Mouse (Mus musculus): Measurements from ENCODE around the gene Dis3l.

The Dis3l gene

GRCm38 (mm10) chr9:64261023-64261422 is 80.1 kb downstream of the Dis3l start:
- no peak for DNase-seq (ENCODE audit: low spot score in 2 of 2)

- no peak for DNase-seq (ENCODE audit: low spot score in 2 of 2)
These were observed 81.2 kb downstream of the Dis3l start for GRCm38 (mm10) chr9:64259906-64260305.

All from right cerebral cortex, postnatal 10 days (tissue).